Mouse (Mus musculus): Measurements from ENCODE around the gene Opa1.

Gene Opa1

DNA sequence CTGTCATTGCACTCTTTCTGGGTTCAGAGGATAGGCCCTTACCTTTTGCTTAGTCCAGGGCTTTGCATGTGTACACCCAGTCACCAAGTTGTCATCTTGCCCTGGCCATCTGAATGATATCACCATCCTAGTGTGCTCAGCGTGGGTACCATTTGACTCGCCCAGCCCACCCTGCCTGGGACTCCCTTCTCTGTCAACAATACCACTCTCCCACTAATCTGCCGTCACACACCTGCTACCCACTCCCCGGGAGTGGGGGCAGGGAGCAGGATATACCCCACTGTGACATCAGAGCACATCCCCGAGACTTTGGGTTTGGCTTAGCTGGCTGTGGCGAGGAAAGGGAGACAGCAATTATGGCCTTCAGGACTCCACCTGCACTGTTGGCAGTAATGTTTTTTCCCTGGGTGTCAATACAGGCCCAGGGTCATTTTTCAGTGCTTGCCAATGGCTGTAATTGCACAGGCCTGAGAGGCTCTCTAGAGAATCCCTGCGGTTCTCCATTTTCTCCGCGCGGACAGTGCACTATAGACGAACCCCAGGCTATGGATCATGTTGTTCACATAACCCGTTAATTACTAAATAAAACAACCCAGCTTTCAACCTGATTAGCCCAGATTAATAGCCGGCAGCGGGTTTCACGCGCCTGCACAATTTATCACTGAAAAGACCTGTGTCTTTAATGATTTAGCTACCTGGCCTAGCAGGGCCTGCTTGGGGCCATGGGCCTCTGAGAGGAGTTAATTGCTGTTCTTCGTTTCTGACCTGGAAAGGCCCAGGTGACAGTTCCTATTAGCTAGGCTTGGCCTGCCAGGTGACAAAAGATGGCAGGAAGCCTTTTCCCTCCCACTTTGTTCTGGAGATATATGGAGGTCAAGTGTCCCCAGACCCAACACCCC lies 109.1 kb downstream of the Opa1 start:
- no peak for DNase-seq (ENCODE audit: low read depth in 2 of 2, low spot score in 2 of 2)

- no peak for DNase-seq (ENCODE audit: low read depth in 2 of 2, low spot score in 2 of 2)
Observed at GRCm38 (mm10) chr16:29689187-29689819, 110.2 kb downstream of the Opa1 start.

DNA sequence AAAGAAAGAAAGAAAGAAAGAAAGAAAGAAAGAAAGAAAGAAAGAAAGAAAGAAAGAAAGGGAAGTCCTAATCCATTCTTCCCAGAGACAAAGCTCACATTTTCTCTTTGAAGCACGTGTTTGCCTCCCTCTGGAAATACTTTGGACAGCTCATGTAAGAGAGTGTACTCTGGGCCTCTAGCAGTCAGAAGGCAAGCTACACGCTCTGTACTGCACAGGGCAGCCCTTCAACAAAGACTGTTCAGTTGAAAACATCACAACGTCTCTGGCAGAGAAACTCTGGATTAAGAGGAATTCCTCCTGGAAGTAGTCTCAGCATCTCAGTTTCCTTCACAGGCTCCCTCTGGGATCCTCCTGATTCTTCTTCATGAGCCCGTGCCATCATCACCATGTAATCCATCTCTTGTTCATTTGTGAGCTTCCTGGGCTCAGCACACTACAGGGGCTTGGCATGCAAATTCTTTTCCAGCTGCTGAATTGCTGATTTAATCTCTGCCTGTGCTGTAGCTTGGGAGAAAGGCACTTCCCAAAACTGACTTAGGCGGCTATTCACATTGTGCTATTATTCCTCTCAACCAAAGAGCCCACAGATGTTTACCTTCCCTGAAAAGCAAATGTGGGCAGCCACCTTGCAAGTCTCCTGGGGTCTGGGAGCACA lies 114.0 kb downstream of the Opa1 start:
- no peak for DNase-seq (ENCODE audit: low read depth in 2 of 2, low spot score in 2 of 2)

DNA sequence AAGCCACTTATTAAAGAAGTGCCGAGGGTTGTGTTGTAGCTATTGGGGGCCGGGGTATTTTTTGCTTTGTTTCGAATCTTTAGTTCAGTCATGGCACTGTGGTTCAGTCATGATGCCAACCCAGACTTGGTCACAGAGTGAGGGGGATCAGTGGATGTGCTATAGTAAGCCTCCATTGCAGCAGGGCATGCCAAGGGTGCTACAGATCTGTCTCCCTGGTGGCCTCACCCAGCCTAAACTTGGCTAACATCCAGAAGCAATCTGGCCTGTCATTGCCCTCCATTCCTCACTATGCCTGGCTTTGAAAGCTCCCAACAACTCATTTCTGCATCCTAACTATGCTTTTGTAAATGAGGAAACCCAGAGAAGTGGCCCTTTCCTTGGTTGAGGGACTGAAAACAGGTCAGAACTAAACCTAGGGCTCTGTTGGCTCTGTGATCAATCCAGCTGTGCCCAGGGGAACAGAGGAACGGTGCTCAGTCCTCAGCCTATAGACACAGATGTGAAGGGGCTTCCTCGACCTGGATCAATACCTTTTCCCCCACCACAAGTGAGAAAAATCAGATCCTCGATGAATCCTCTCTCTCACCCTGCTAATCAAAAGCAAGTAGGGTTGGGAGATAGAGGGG lies 114.8 kb downstream of the Opa1 start:
- DNase-seq (ENCODE audit: low read depth in 2 of 2, low spot score in 2 of 2), result no peak

GRCm38 (mm10) chr16:29694420-29694959 lies 115.4 kb downstream of the Opa1 start:
- no peak for DNase-seq (ENCODE audit: low read depth in 2 of 2, low spot score in 2 of 2)

Data from CD8-positive naive resting alpha-beta T cell, adult 2 months (primary cell).